Mouse (Mus musculus): Measurements from ENCODE around the gene Olfr282. TPM values are rescaled to one million over a fixed set of nuclear protein-coding genes. Genes with fewer than 3 reads are reported as not detected.

Gene Olfr282
- polyA plus RNA-seq, 1 experiment from 2014 or later, result not detected

- Histone ChIP-seq H3K4me2 (no peak overlapping the region), H3K27ac (replicated peaks) (no peak overlapping the region), H3K9me3 (no peaks in the 10 kb centered on the region), H3K4me3 (no peak overlapping the region), H3K9ac (no peak overlapping the region), H3K27me3 (no peaks in the 10 kb centered on the region), H3K36me3 (no peaks in the 10 kb centered on the region), H3K4me1 (replicated peaks) (no peaks in the 10 kb centered on the region)
- no peak for ATAC-seq (ENCODE audit: low FRiP score, low read depth)
- WGBS, result 76% methylated on average over 7 of the region's 7 CpGs
Observed at GRCm38 (mm10) chr15:98479568-98480102, 48.6 kb downstream of the Olfr282 start.

GRCm38 (mm10) chr15:98482701-98483100 lies 51.7 kb downstream of the Olfr282 start, which contains the start of gene Lalba:
Gene Lalba (minus strand): TSS chr15:98482721.
- Histone ChIP-seq H3K4me3 (no peak within 1 kb of the TSS), H3K36me3 (no peaks in the 10 kb centered on the region), H3K27ac (replicated peaks) (no peak within 1 kb of the TSS), H3K9me3 (no peaks in the 10 kb centered on the region), H3K9ac (no peak within 1 kb of the TSS), H3K4me1 (replicated peaks) (no peaks in the 10 kb centered on the region), H3K27me3 (no peaks in the 10 kb centered on the region), H3K4me2 (no peak within 1 kb of the TSS)
- ATAC-seq (ENCODE audit: low FRiP score, low read depth), result no peak
- WGBS, result 54% methylated on average over 3 of the region's 3 CpGs

GRCm38 (mm10) chr15:98483907-98484886 lies 53.2 kb downstream of the Olfr282 start:
- Histone ChIP-seq H3K9ac (no peak overlapping the region), H3K4me1 (replicated peaks) (no peaks in the 10 kb centered on the region), H3K36me3 (no peaks in the 10 kb centered on the region), H3K4me2 (no peak overlapping the region), H3K27me3 (no peaks in the 10 kb centered on the region), H3K9me3 (no peaks in the 10 kb centered on the region), H3K27ac (replicated peaks) (no peak overlapping the region), H3K4me3 (no peak overlapping the region)
- no peak for ATAC-seq (ENCODE audit: low FRiP score, low read depth)
- WGBS, result 79% methylated on average over 18 of the region's 18 CpGs

GRCm38 (mm10) chr15:98486433-98487021 lies 55.5 kb downstream of the Olfr282 start:
- Histone ChIP-seq H3K4me3 (no peak overlapping the region), H3K27ac (replicated peaks) (no peak overlapping the region), H3K27me3 (no peaks in the 10 kb centered on the region), H3K9me3 (no peaks in the 10 kb centered on the region), H3K4me2 (no peak overlapping the region), H3K9ac (no peak overlapping the region), H3K4me1 (replicated peaks) (no peaks in the 10 kb centered on the region), H3K36me3 (no peaks in the 10 kb centered on the region)
- ATAC-seq (ENCODE audit: low FRiP score, low read depth), result no peak
- 98% methylated on average over 8 of the region's 8 CpGs for WGBS

Other genes starting within 250 kb of the Olfr282 start
- not detected in 2 replicates for gene Olfr288, start 235.7 kb upstream of the Olfr282 start, polyA plus RNA-seq (2015; fragmentation: Nextera tagmentation; extraction: Ambion mirVana)
- not detected in 2 replicates for gene Gm44579, start 210.2 kb upstream of the Olfr282 start, polyA plus RNA-seq (2015; fragmentation: Nextera tagmentation; extraction: Ambion mirVana)
- gene Olfr287, start 210.2 kb upstream of the Olfr282 start, polyA plus RNA-seq (2015; fragmentation: Nextera tagmentation; extraction: Ambion mirVana), result 0.12 and 0.21 TPM in 2 replicates
- not detected in 2 replicates for gene Olfr286, start 196.8 kb upstream of the Olfr282 start, polyA plus RNA-seq (2015; fragmentation: Nextera tagmentation; extraction: Ambion mirVana)
- not detected in 2 replicates for gene H1fnt, start 173.9 kb upstream of the Olfr282 start, polyA plus RNA-seq (2015; fragmentation: Nextera tagmentation; extraction: Ambion mirVana)
- gene Zfp641, start 135.1 kb upstream of the Olfr282 start, polyA plus RNA-seq (2015; fragmentation: Nextera tagmentation; extraction: Ambion mirVana), result 10.9 and 11.7 TPM in 2 replicates
- not detected in 2 replicates for gene Olfr285, start 113.9 kb upstream of the Olfr282 start, polyA plus RNA-seq (2015; fragmentation: Nextera tagmentation; extraction: Ambion mirVana)
- not detected in 2 replicates for gene Olfr284, start 90.2 kb upstream of the Olfr282 start, polyA plus RNA-seq (2015; fragmentation: Nextera tagmentation; extraction: Ambion mirVana)
- not detected in 2 replicates for gene Olfr283, start 50.3 kb upstream of the Olfr282 start, polyA plus RNA-seq (2015; fragmentation: Nextera tagmentation; extraction: Ambion mirVana)
- not detected in 2 replicates for gene Olfr281, start 21.4 kb downstream of the Olfr282 start, polyA plus RNA-seq (2015; fragmentation: Nextera tagmentation; extraction: Ambion mirVana)
- gene OR5BS1P, start 38.7 kb downstream of the Olfr282 start, polyA plus RNA-seq (2015; fragmentation: Nextera tagmentation; extraction: Ambion mirVana), result not detected in 2 replicates
- gene Lalba, start 51.5 kb downstream of the Olfr282 start, polyA plus RNA-seq (2015; fragmentation: Nextera tagmentation; extraction: Ambion mirVana), result not detected in 2 replicates
- gene Olfr279, start 61.2 kb downstream of the Olfr282 start, polyA plus RNA-seq (2015; fragmentation: Nextera tagmentation; extraction: Ambion mirVana), result not detected in 2 replicates
- gene Kansl2, start 103.0 kb downstream of the Olfr282 start, polyA plus RNA-seq (2015; fragmentation: Nextera tagmentation; extraction: Ambion mirVana), result 108 TPM in 2 replicates
- gene Ccnt1, start 139.7 kb downstream of the Olfr282 start, polyA plus RNA-seq (2015; fragmentation: Nextera tagmentation; extraction: Ambion mirVana), result 64.7 and 65.6 TPM in 2 replicates
- not detected in 2 replicates for gene 4930415O20Rik, start 139.8 kb downstream of the Olfr282 start, polyA plus RNA-seq (2015; fragmentation: Nextera tagmentation; extraction: Ambion mirVana)
- gene Adcy6, start 178.9 kb downstream of the Olfr282 start, polyA plus RNA-seq (2015; fragmentation: Nextera tagmentation; extraction: Ambion mirVana), result 10.6 and 13.1 TPM in 2 replicates
- gene Cacnb3, start 199.6 kb downstream of the Olfr282 start, polyA plus RNA-seq (2015; fragmentation: Nextera tagmentation; extraction: Ambion mirVana), result 130 and 136 TPM in 2 replicates
- 19.4 and 24.8 TPM in 2 replicates for gene Ddx23, start 231.7 kb downstream of the Olfr282 start, polyA plus RNA-seq (2015; fragmentation: Nextera tagmentation; extraction: Ambion mirVana)
- 10.3 and 10.4 TPM in 2 replicates for gene Rnd1, start 246.2 kb downstream of the Olfr282 start, polyA plus RNA-seq (2015; fragmentation: Nextera tagmentation; extraction: Ambion mirVana)

Data from hindbrain, embryonic 15.5 days (tissue).